Mouse (Mus musculus): Measurements from ENCODE around the gene Rflnb.

DNA sequence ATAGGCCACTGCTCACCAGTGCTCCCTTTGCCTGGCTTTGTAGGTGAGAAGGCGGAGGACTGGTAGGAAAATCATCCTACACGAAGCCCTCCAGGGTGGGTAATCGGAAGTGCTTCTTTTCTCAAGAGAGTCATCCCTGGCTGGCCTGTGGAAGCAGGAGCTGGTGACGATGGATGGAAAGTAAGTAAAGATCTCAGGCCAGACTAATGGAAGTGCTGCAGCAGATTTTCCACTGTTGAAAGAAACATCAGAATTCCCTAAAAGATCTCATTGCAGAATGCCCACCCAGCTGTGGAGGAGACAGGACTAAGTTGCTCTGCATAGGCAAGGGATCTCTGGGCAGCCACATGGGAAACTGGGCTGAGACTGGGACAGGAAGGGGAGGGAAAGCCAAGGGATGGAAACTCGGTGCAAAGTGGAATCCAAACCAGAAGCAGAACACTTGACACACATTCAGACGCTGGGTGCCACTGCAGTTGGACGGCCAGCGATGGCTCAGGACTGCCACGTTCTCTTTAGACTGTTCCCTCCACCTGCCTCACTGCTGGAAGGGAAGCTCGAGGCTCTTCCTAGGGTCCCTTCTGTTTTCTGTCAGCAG, 14.6 kb upstream of the Rflnb start:
- TF ChIP-seq CTCF (IDR thresholded peaks at IDR 0.05; ENCODE audit: borderline replicate concordance, insufficient read depth, low read depth, low read length) (no peak), POLR2A (IDR thresholded peaks at IDR 0.05; ENCODE audit: borderline replicate concordance, insufficient read depth, low read length) (no peak)
